20 mouse cellular contexts compared by ENCODE assay signal in the genomic region with DNA sequence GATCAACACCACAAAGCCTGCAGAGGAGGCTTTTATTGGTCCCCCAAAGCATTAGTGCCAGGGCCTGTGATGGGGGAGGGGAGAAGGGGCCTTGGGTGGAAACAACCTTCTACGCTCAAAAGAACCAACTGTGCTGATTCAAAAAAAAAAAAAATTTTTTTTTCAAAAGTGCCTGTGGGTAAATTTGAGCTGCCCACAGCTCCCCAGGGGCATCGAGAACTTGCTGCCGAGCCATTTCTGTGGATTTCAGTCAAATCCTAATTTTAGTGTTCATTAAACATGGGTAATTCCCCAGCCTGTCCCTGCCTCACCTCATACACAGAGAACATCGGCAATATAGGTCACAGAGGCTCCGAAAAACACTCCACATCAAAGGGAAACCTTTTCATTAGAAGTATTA.
DNase-seq lines count a peak whose midpoint lies in the region; ATAC-seq and TF ChIP-seq lines count a peak whose summit lies in the region.
"Had no signal": no experiment of that assay in that cellular context is flagged by ENCODE, and none has a peak within 500 bp of the region (broad histone marks: within the 10 kb centered on the region; RNA-seq: fewer than 3 reads in every experiment).

No protein-coding gene starts in this region.

- TF ChIP-seq RAD21 in CH12.LX (IDR thresholded peaks at IDR 0.05; ENCODE audit: low read depth, low read length): no peak

- H3K27me3 ChIP-seq in limb, embryonic 14.5 days (ENCODE audit: control insufficient read depth, insufficient read depth, low read length): no peaks in the 10 kb centered on the region
- no peaks in the 10 kb centered on the region for H3K27me3 ChIP-seq in limb, embryonic 10.5 days (ENCODE audit: low read depth, poor library complexity, severe bottlenecking)
- peaks cover 40% of the 10 kb centered on the region for H3K27me3 ChIP-seq in CH12.LX (replicated peaks)
- H3K27me3 ChIP-seq: embryonic facial prominence, embryonic 13.5 days; forebrain, embryonic 13.5 days; forebrain, embryonic 15.5 days; Patski had no signal

- H3K9ac ChIP-seq in limb, embryonic 14.5 days (ENCODE audit: low read depth, low read length, severe bottlenecking): no peak overlapping the region
- no peak overlapping the region for H3K9ac ChIP-seq in CH12.LX (ENCODE audit: insufficient read depth, low read depth)
- H3K9ac ChIP-seq: embryonic facial prominence, embryonic 13.5 days; forebrain, embryonic 13.5 days; forebrain, embryonic 15.5 days; forebrain, postnatal 0 days had no signal

- TF ChIP-seq CTCF in CH12.LX (conservative IDR thresholded peaks at IDR 0.05 in 1 of 2, IDR thresholded peaks at IDR 0.05 in 1 of 2; ENCODE audit: low read depth in 2 of 2, low read length in 2 of 2): no peak

- H3K36me3 ChIP-seq in limb, embryonic 14.5 days (ENCODE audit: control insufficient read depth, insufficient read depth, low read length): no peaks in the 10 kb centered on the region
- no peaks in the 10 kb centered on the region for H3K36me3 ChIP-seq in limb, embryonic 10.5 days
- H3K36me3 ChIP-seq in CH12.LX (replicated peaks in 1 of 2; ENCODE audit: control insufficient read depth in 1 of 2, insufficient read depth in 1 of 2, low read length in 1 of 2): no peaks in the 10 kb centered on the region
- H3K36me3 ChIP-seq: embryonic facial prominence, embryonic 13.5 days; forebrain, embryonic 15.5 days; G1E had no signal

- no peaks in the 10 kb centered on the region for H3K4me1 ChIP-seq in limb, embryonic 14.5 days (ENCODE audit: control insufficient read depth, insufficient read depth, low read length)
- H3K4me1 ChIP-seq in limb, embryonic 10.5 days: peaks cover 3% of the 10 kb centered on the region; the same call in 1 of the 2 replicates
- peaks cover 3 to 25% of the 10 kb centered on the region in 2 experiments; a peak in 2 of 4 replicates for H3K4me1 ChIP-seq in CH12.LX (ENCODE audit: control insufficient read depth in 1 of 2, insufficient read depth in 2 of 2)
- H3K4me1 ChIP-seq: forebrain, embryonic 13.5 days; forebrain, embryonic 15.5 days had no signal

- DNase-seq in limb, embryonic 14.5 days (ENCODE audit: low spot score): peak; percentile 10
- DNase-seq in limb, embryonic 10.5 days (ENCODE audit: low spot score): no peak
- peak; percentile 87 for DNase-seq in CH12.LX (ENCODE audit: extremely low read depth)
- DNase-seq in forelimb bud, embryonic 11.5 days (ENCODE audit: low read depth, low spot score): peak; percentile 3
- no peak for DNase-seq in gastrocnemius, postnatal 4 days (ENCODE audit: low spot score in 2 of 2)
- DNase-seq: adrenal gland, adult 8-10 months; adrenal gland, postnatal 14 days; adrenal gland, postnatal 36 days; cerebellum, adult 11-12 months; cerebellum, adult 2 months; cerebellum, adult 9-10 months; cerebellum, postnatal 10 days; cerebellum, postnatal 25 days; forebrain, postnatal 0 days had no signal

- TF ChIP-seq POLR2A in limb, embryonic 14.5 days (IDR thresholded peaks at IDR 0.05; ENCODE audit: borderline replicate concordance, extremely low read depth, insufficient read depth, insufficient read length): no peak
- no peak for TF ChIP-seq POLR2A in CH12.LX (IDR thresholded peaks at IDR 0.05; ENCODE audit: low read depth, low read length)

- no peak for ATAC-seq in limb, embryonic 14.5 days (ENCODE audit: low FRiP score, low read depth)
- ATAC-seq: activated CD4-positive, CD25-positive, alpha-beta regulatory T cell, adult 4 months; forebrain, embryonic 13.5 days; forebrain, embryonic 15.5 days; forebrain, postnatal 0 days; Patski had no signal

- 39% methylated on average over 5 of the region's 5 CpGs for WGBS in limb, embryonic 14.5 days
- 77% methylated on average over 5 of the region's 5 CpGs for WGBS in limb, embryonic 10.5 days

- in situ Hi-C loops in CH12.LX (cut with MboI; ENCODE audit: low pct_ligation_motif_present, low pct_unique_long_range_greater_than_20kb, low sequenced_read_pairs): no loop called here

- H3K4me2 ChIP-seq in limb, embryonic 14.5 days (replicated peaks; ENCODE audit: low read depth, low read length, severe bottlenecking): no peak overlapping the region
- H3K4me2 ChIP-seq in CH12.LX (ENCODE audit: insufficient read depth, low read depth, poor library complexity, severe bottlenecking): 0 out of 2 replicates have a peak overlapping the region, but pooled peaks have one; percentile 17
- H3K4me2 ChIP-seq: embryonic facial prominence, embryonic 13.5 days; forebrain, embryonic 13.5 days; forebrain, embryonic 15.5 days had no signal

- H3K9me3 ChIP-seq in limb, embryonic 14.5 days (ENCODE audit: control insufficient read depth, low read length): no peaks in the 10 kb centered on the region
- no peaks in the 10 kb centered on the region for H3K9me3 ChIP-seq in limb, embryonic 10.5 days (replicated peaks)
- peaks cover 12% of the 10 kb centered on the region for H3K9me3 ChIP-seq in CH12.LX (replicated peaks; ENCODE audit: low read length)
- H3K9me3 ChIP-seq: embryonic facial prominence, embryonic 13.5 days; forebrain, embryonic 13.5 days; forebrain, embryonic 15.5 days had no signal

- H3K27ac ChIP-seq in limb, embryonic 14.5 days (replicated peaks; ENCODE audit: low read depth, low read length): no peak overlapping the region
- H3K27ac ChIP-seq in limb, embryonic 10.5 days: no peak overlapping the region
- H3K27ac ChIP-seq in CH12.LX (ENCODE audit: insufficient read depth, low read depth): no peak overlapping the region
- H3K27ac ChIP-seq: embryonic facial prominence, embryonic 13.5 days; forebrain, embryonic 13.5 days; forebrain, embryonic 15.5 days had no signal

- no peak overlapping the region for H3K4me3 ChIP-seq in limb, embryonic 14.5 days (replicated peaks; ENCODE audit: low read length)
- H3K4me3 ChIP-seq in limb, embryonic 10.5 days: no peak overlapping the region
- H3K4me3 ChIP-seq in CH12.LX (replicated peaks in 1 of 3; ENCODE audit: low read depth in 2 of 3, low read length in 2 of 3, poor library complexity in 1 of 3): no peak overlapping the region
- H3K4me3 ChIP-seq: embryonic facial prominence, embryonic 13.5 days; forebrain, embryonic 13.5 days; forebrain, embryonic 15.5 days had no signal

- TF ChIP-seq EP300 in CH12.LX (IDR thresholded peaks at IDR 0.05; ENCODE audit: low read length): peak; percentile 58; the same call in 1 of the 2 replicates

- dilution Hi-C loops in CH12.LX (cut with MboI; ENCODE audit: extremely low pct_ligation_motif_present, extremely low pct_unique_long_range_greater_than_20kb, low sequenced_read_pairs): no loop called here

- H3K79me2 ChIP-seq in CH12.LX (replicated peaks; ENCODE audit: control insufficient read depth, extremely low read depth, insufficient read depth, poor library complexity, severe bottlenecking): no peaks in the 10 kb centered on the region

TF ChIP-seq in CH12.LX, 34 proteins besides CTCF, POLR2A, EP300 and RAD21:
- TF ChIP-seq UBTF (IDR thresholded peaks at IDR 0.05; ENCODE audit: low read depth, low read length): no peak
- peak; percentile 64 for TF ChIP-seq ETS1 (conservative IDR thresholded peaks at IDR 0.05; ENCODE audit: low read depth, low read length)
- TF ChIP-seq MAFK (IDR thresholded peaks at IDR 0.05; ENCODE audit: insufficient replicate concordance, low read length): peak; percentile 72
- TF ChIP-seq BHLHE40 (IDR thresholded peaks at IDR 0.05; ENCODE audit: low read depth, low read length): 0 out of 2 replicates have a peak, but pooled peaks have one; percentile 9
- TF ChIP-seq MEF2A (IDR thresholded peaks at IDR 0.05; ENCODE audit: borderline replicate concordance, low read depth, low read length): peak; percentile 66
- 0 out of 2 replicates have a peak, but pooled peaks have one; percentile 36 for TF ChIP-seq CHD2 (IDR thresholded peaks at IDR 0.05; ENCODE audit: low read length)
- TF ChIP-seq POLR2AphosphoS2 (IDR thresholded peaks at IDR 0.05; ENCODE audit: low read depth, low read length): no peak
- TF ChIP-seq ZNF384 (IDR thresholded peaks at IDR 0.05; ENCODE audit: low read depth, low read length): peak; percentile 93

Comparison
In these comparisons a context has a peak if more than half of its experiments do, and no peak if none do; other contexts are left out.
1. DNase-seq: peak in limb, embryonic 14.5 days (single experiment), CH12.LX (single experiment) and forelimb bud, embryonic 11.5 days (single experiment); none in limb, embryonic 10.5 days (single experiment) and gastrocnemius, postnatal 4 days (0 of 2).